Mouse (Mus musculus): Measurements from ENCODE around the gene Irgc1. TPM values are rescaled to one million over a fixed set of nuclear protein-coding genes. Genes with fewer than 3 reads are reported as not detected.
"Not testable (repeated sequence)": the region's sequence is repeated elsewhere in the genome, so short reads cannot be mapped to it uniquely, and the experiment has no call there.

Irgc1 gene
- total and polyA plus RNA-seq, 3 experiments, result not detected

GRCm38 (mm10) chr7:24485481-24485880, 33.4 kb upstream of the Irgc1 start:
- Histone ChIP-seq H3K27ac (ENCODE audit: control insufficient read depth, low read depth, low read length) (no peak overlapping the region), H3K9me3 (replicated peaks; ENCODE audit: insufficient read depth, low read length) (no peaks in the 10 kb centered on the region), H3K4me3 (ENCODE audit: control insufficient read depth in 1 of 2, insufficient read depth in 1 of 2, low read depth in 2 of 2, low read length in 2 of 2) (no peak overlapping the region), H3K79me2 (ENCODE audit: control insufficient read depth, insufficient read depth, low read length, poor library complexity) (no peaks in the 10 kb centered on the region), H3K9ac (ENCODE audit: control insufficient read depth, low read depth, low read length, poor library complexity, severe bottlenecking) (no peak overlapping the region), H3K27me3 (ENCODE audit: control insufficient read depth in 1 of 2, insufficient read depth in 2 of 2, low read length in 2 of 2) (peaks cover 2 to 6% of the 10 kb centered on the region in 2 experiments; a peak in 3 of 4 replicates), H3K4me1 (ENCODE audit: control insufficient read depth in 1 of 2, insufficient read depth in 2 of 2, low read length in 2 of 2) (no peaks in the 10 kb centered on the region; a peak in 2 of 4 replicates), H3K36me3 (ENCODE audit: control insufficient read depth in 1 of 2, insufficient read depth in 2 of 2, low read length in 2 of 2) (no peaks in the 10 kb centered on the region)
- no peak for TF ChIP-seq MYC (IDR thresholded peaks at IDR 0.05; ENCODE audit: low read depth, low read length)
- no peak for TF ChIP-seq RAD21 (IDR thresholded peaks at IDR 0.05; ENCODE audit: low read depth, low read length)
- TF ChIP-seq UBTF (IDR thresholded peaks at IDR 0.05; ENCODE audit: borderline replicate concordance, insufficient read depth, low read depth, low read length), result no peak
- TF ChIP-seq ELF1 (IDR thresholded peaks at IDR 0.05; ENCODE audit: low read depth, low read length), result no peak
- no peak for TF ChIP-seq POLR2A (IDR thresholded peaks at IDR 0.05; ENCODE audit: control insufficient read depth in 1 of 2, insufficient read depth in 1 of 2, low read depth in 1 of 2, low read length in 2 of 2, poor library complexity in 1 of 2)
- TF ChIP-seq NELFE (IDR thresholded peaks at IDR 0.05; ENCODE audit: low read depth, low read length), result no peak
- no peak for DNase-seq (ENCODE audit: low read depth, low spot score)

- H3K36me3 ChIP-seq (ENCODE audit: control insufficient read depth in 1 of 2, insufficient read depth in 2 of 2, low read length in 2 of 2); H3K27me3 ChIP-seq (ENCODE audit: control insufficient read depth in 1 of 2, insufficient read depth in 2 of 2, low read length in 2 of 2); H3K9me3 ChIP-seq (replicated peaks; ENCODE audit: insufficient read depth, low read length); H3K4me3 ChIP-seq (ENCODE audit: control insufficient read depth in 1 of 2, insufficient read depth in 1 of 2, low read depth in 2 of 2, low read length in 2 of 2); H3K4me1 ChIP-seq (ENCODE audit: control insufficient read depth in 1 of 2, insufficient read depth in 2 of 2, low read length in 2 of 2); H3K9ac ChIP-seq (ENCODE audit: control insufficient read depth, low read depth, low read length, poor library complexity, severe bottlenecking); DNase-seq (ENCODE audit: low read depth, low spot score); H3K79me2 ChIP-seq (ENCODE audit: control insufficient read depth, insufficient read depth, low read length, poor library complexity); H3K27ac ChIP-seq (ENCODE audit: control insufficient read depth, low read depth, low read length): not testable (repeated sequence)
Measured at GRCm38 (mm10) chr7:24483291-24483690, 31.2 kb upstream of the Irgc1 start.

GRCm38 (mm10) chr7:24482208-24483020, 30.3 kb upstream of the Irgc1 start:
- Histone ChIP-seq H3K9ac (ENCODE audit: control insufficient read depth, low read depth, low read length, poor library complexity, severe bottlenecking) (no peak overlapping the region), H3K27me3 (ENCODE audit: control insufficient read depth in 1 of 2, insufficient read depth in 2 of 2, low read length in 2 of 2) (peaks cover 1 to 2% of the 10 kb centered on the region in 2 experiments; a peak in 2 of 4 replicates), H3K4me3 (ENCODE audit: control insufficient read depth in 1 of 2, insufficient read depth in 1 of 2, low read depth in 2 of 2, low read length in 2 of 2) (no peak overlapping the region; a peak in 1 of 4 replicates), H3K4me1 (ENCODE audit: control insufficient read depth in 1 of 2, insufficient read depth in 2 of 2, low read length in 2 of 2) (no peaks in the 10 kb centered on the region; a peak in 2 of 4 replicates), H3K79me2 (ENCODE audit: control insufficient read depth, insufficient read depth, low read length, poor library complexity) (no peaks in the 10 kb centered on the region), H3K9me3 (replicated peaks; ENCODE audit: insufficient read depth, low read length) (no peaks in the 10 kb centered on the region), H3K36me3 (ENCODE audit: control insufficient read depth in 1 of 2, insufficient read depth in 2 of 2, low read length in 2 of 2) (no peaks in the 10 kb centered on the region), H3K27ac (ENCODE audit: control insufficient read depth, low read depth, low read length) (no peak overlapping the region)
- no peak for TF ChIP-seq USF2 (IDR thresholded peaks at IDR 0.05; ENCODE audit: borderline replicate concordance in 1 of 2, insufficient read depth in 1 of 2, low read depth in 1 of 2, low read length in 2 of 2)
- no peak for TF ChIP-seq GATA1 (IDR thresholded peaks at IDR 0.05; ENCODE audit: low read depth, low read length)
- TF ChIP-seq NELFE (IDR thresholded peaks at IDR 0.05; ENCODE audit: low read depth, low read length), result no peak
- TF ChIP-seq MEF2A (IDR thresholded peaks at IDR 0.05; ENCODE audit: extremely low read depth, insufficient replicate concordance, low read depth, low read length, poor library complexity, severe bottlenecking), result no peak
- TF ChIP-seq KAT2A (conservative IDR thresholded peaks at IDR 0.05; ENCODE audit: low read depth, low read length), result no peak
- TF ChIP-seq GABPA (IDR thresholded peaks at IDR 0.05; ENCODE audit: low read depth, low read length), result no peak
- TF ChIP-seq MAFK (IDR thresholded peaks at IDR 0.05; ENCODE audit: borderline replicate concordance, low read depth, low read length), result no peak
- TF ChIP-seq CTCF (IDR thresholded peaks at IDR 0.05 in 2 of 3, conservative IDR thresholded peaks at IDR 0.05 in 1 of 3; ENCODE audit: control insufficient read depth in 1 of 3, insufficient read depth in 1 of 3, low read depth in 2 of 3, low read length in 3 of 3, poor library complexity in 1 of 3, severe bottlenecking in 1 of 3), result no peak
- TF ChIP-seq HCFC1 (IDR thresholded peaks at IDR 0.05; ENCODE audit: low read depth, low read length), result no peak
- TF ChIP-seq SMC3 (IDR thresholded peaks at IDR 0.05; ENCODE audit: low read depth, low read length), result no peak
- no peak for TF ChIP-seq ELF1 (IDR thresholded peaks at IDR 0.05; ENCODE audit: low read depth, low read length)
- no peak for TF ChIP-seq USF1 (IDR thresholded peaks at IDR 0.05; ENCODE audit: low read depth, low read length)
- TF ChIP-seq MYB (IDR thresholded peaks at IDR 0.05; ENCODE audit: low read depth, low read length), result no peak
- TF ChIP-seq UBTF (IDR thresholded peaks at IDR 0.05; ENCODE audit: borderline replicate concordance, insufficient read depth, low read depth, low read length), result no peak
- no peak for TF ChIP-seq ZNF384 (IDR thresholded peaks at IDR 0.05; ENCODE audit: low read depth, low read length)
- no peak for TF ChIP-seq NRF1 (IDR thresholded peaks at IDR 0.05; ENCODE audit: insufficient read depth, low read depth, low read length, poor library complexity, severe bottlenecking)
- TF ChIP-seq MXI1 (IDR thresholded peaks at IDR 0.05; ENCODE audit: low read depth, low read length), result no peak
- TF ChIP-seq CHD2 (IDR thresholded peaks at IDR 0.05; ENCODE audit: low read length), result no peak
- no peak for DNase-seq (ENCODE audit: low read depth, low spot score)

Data from MEL (cell line).